Mouse (Mus musculus) adrenal gland, postnatal 36 days (tissue): ENCODE results near the gene Nup188. TPM values are rescaled to one million over a fixed set of nuclear protein-coding genes. Genes with fewer than 3 reads are reported as not detected.
A peak's percentile ranks its signal among the peaks of the same experiment; 100 is the strongest.

Experiments used
- DNase-seq, 2 experiments: peaks; one replicate each; pipeline ENCODE4 v3.0.0; 2021; ENCODE audit warnings: mixed read lengths in 1 of 2
- long read RNA-seq, 2 experiments: library from polyadenylated mRNA; stranded (forward); transcript quantifications; one replicate each; pipeline ENCODE4 v2.0.0; 2021; ENCODE audit warnings: borderline sequencing depth in 2 of 2
- total RNA-seq, 2 experiments: library from RNA; stranded (reverse); gene quantifications; 2 replicates each; pipeline ENCODE4 v1.2.3; 2021

Gene Nup188
- 10 to 100 TPM; 33.9 to 35.9 TPM for total RNA-seq
- long read RNA-seq, experiment 1, full-length matches to known transcripts, result 2 of 8 reads
- long read RNA-seq, experiment 1, partial matches to known transcripts, result 5 of 8 reads
- long read RNA-seq, experiment 1, other reads (novel, unspliced or antisense), result 1 of 8 reads
- long read RNA-seq, experiment 2, full-length matches to known transcripts, result 2 of 3 reads
- long read RNA-seq, experiment 2, partial matches to known transcripts, result 0 of 3 reads
- long read RNA-seq, experiment 2, other reads (novel, unspliced or antisense), result 1 of 3 reads

GRCm38 (mm10) chr2:30286192-30287026 lies at the start of gene Nup188, which contains the start of gene Dolk:
Nup188 (plus strand) TSS chr2:30286397.
Dolk (minus strand) TSS chr2:30286334.
- peak; percentile 99 for DNase-seq

- peak in 1 of 2 experiments; percentile 18 for DNase-seq
Measured at GRCm38 (mm10) chr2:30236426-30237198, 49.6 kb upstream of the Nup188 start.

GRCm38 (mm10) chr2:30237199-30237880 lies 48.9 kb upstream of the Nup188 start, which contains the start of gene Lrrc8a:
Lrrc8a (plus strand) TSS chr2:30237715.
- DNase-seq, result peak; percentile 100

GRCm38 (mm10) chr2:30237881-30238280 lies 48.3 kb upstream of the Nup188 start:
- peak; percentile 81 to 89 for DNase-seq

GRCm38 (mm10) chr2:30238906-30239465 lies 47.2 kb upstream of the Nup188 start:
- DNase-seq, result no peak

GRCm38 (mm10) chr2:30239777-30240176 lies 46.4 kb upstream of the Nup188 start:
- peak; percentile 48 to 66 for DNase-seq

- no peak for DNase-seq
Measured at GRCm38 (mm10) chr2:30240267-30240666, 45.9 kb upstream of the Nup188 start, which contains the start of gene Gm28035. Gm28035 (plus strand) TSS chr2:30240567.

- DNase-seq, result peak; percentile 79 to 82
Measured at GRCm38 (mm10) chr2:30242509-30242908, 43.7 kb upstream of the Nup188 start.

- no peak for DNase-seq
Measured at GRCm38 (mm10) chr2:30243391-30243790, 42.8 kb upstream of the Nup188 start.

GRCm38 (mm10) chr2:30244595-30245178 lies 41.5 kb upstream of the Nup188 start:
- no peak for DNase-seq

- DNase-seq, result no peak
Measured at GRCm38 (mm10) chr2:30247036-30247435, 39.2 kb upstream of the Nup188 start.

- DNase-seq, result no peak
Measured at GRCm38 (mm10) chr2:30247681-30248080, 38.5 kb upstream of the Nup188 start.

GRCm38 (mm10) chr2:30249182-30249581 lies 37.0 kb upstream of the Nup188 start:
- DNase-seq, result no peak

GRCm38 (mm10) chr2:30250166-30251128 lies 35.8 kb upstream of the Nup188 start:
- DNase-seq, result no peak

GRCm38 (mm10) chr2:30251417-30252104 lies 34.6 kb upstream of the Nup188 start:
- peak in 1 of 2 experiments; percentile 57 for DNase-seq

- peak; percentile 64 to 67 for DNase-seq
Measured at GRCm38 (mm10) chr2:30252521-30252920, 33.7 kb upstream of the Nup188 start.

GRCm38 (mm10) chr2:30253809-30254208 lies 32.4 kb upstream of the Nup188 start:
- no peak for DNase-seq

- DNase-seq, result no peak
Measured at GRCm38 (mm10) chr2:30255631-30256395, 30.4 kb upstream of the Nup188 start.
